In genomic region chr5:140648519-140649100, GRCm38 (mm10) we compare ENCODE assay signal across 7 mouse cellular contexts. TPM values are rescaled to one million over a fixed set of nuclear protein-coding genes. Genes with fewer than 3 reads are reported as not detected.
DNase-seq lines count a peak whose midpoint lies in the region; ATAC-seq and TF ChIP-seq lines count a peak whose summit lies in the region.

Ttyh3 (minus strand) TSS chr5:140649031.

- peak within 1 kb of the TSS; percentile 97 for H3K4me3 ChIP-seq in lung, embryonic 14.5 days (ENCODE audit: low read depth, low read length)
- H3K4me3 ChIP-seq in forebrain, postnatal 0 days (ENCODE audit: low read depth, low read length), result peak within 1 kb of the TSS; percentile 97
- peak within 1 kb of the TSS; percentile 96 for H3K4me3 ChIP-seq in intestine, embryonic 16.5 days (ENCODE audit: low read length)

- no peak for DNase-seq in lung, embryonic 14.5 days
- DNase-seq in lung, postnatal 4 days, result no peak
- peak; percentile 52 for DNase-seq in adrenal gland, postnatal 25 days
- no peak for DNase-seq in forebrain, postnatal 0 days
- DNase-seq in lung, postnatal 36 days, result peak; percentile 47
- DNase-seq in MN1 (ENCODE audit: low spot score), result no peak

- TF ChIP-seq CTCF in lung, embryonic 14.5 days (IDR thresholded peaks at IDR 0.05; ENCODE audit: low read depth), result no peak; the same call in 1 of the 2 replicates
- TF ChIP-seq CTCF in forebrain, postnatal 0 days (IDR thresholded peaks at IDR 0.05; ENCODE audit: low read depth), result no peak

- no peaks in the 10 kb centered on the region for H3K9me3 ChIP-seq in lung, embryonic 14.5 days (ENCODE audit: low read depth, low read length)
- no peaks in the 10 kb centered on the region for H3K9me3 ChIP-seq in forebrain, postnatal 0 days (ENCODE audit: low read length)
- no peaks in the 10 kb centered on the region for H3K9me3 ChIP-seq in intestine, embryonic 16.5 days (ENCODE audit: control insufficient read depth, low read length)

- peaks cover 26% of the 10 kb centered on the region for H3K36me3 ChIP-seq in lung, embryonic 14.5 days (ENCODE audit: insufficient read depth)
- H3K36me3 ChIP-seq in forebrain, postnatal 0 days (ENCODE audit: insufficient read depth), result peaks cover 5% of the 10 kb centered on the region; the same call in 1 of the 2 replicates
- no peaks in the 10 kb centered on the region for H3K36me3 ChIP-seq in intestine, embryonic 16.5 days (ENCODE audit: control insufficient read depth, insufficient read depth, low read length)

- H3K9ac ChIP-seq in lung, embryonic 14.5 days, result peak within 1 kb of the TSS; percentile 96
- H3K9ac ChIP-seq in forebrain, postnatal 0 days, result peak within 1 kb of the TSS; percentile 100
- H3K9ac ChIP-seq in intestine, embryonic 16.5 days (ENCODE audit: low read depth, low read length), result peak within 1 kb of the TSS; percentile 99

- 1% methylated on average over 54 of the region's 62 CpGs for WGBS in lung, embryonic 14.5 days
- WGBS in forebrain, postnatal 0 days, result 4% methylated on average over 57 of the region's 62 CpGs
- WGBS in intestine, embryonic 16.5 days, result under 1% methylated on average over 56 of the region's 62 CpGs

- no peaks in the 10 kb centered on the region for H3K27me3 ChIP-seq in lung, embryonic 14.5 days (ENCODE audit: insufficient read depth, low read length)
- H3K27me3 ChIP-seq in forebrain, postnatal 0 days (ENCODE audit: insufficient read depth, low read length), result no peaks in the 10 kb centered on the region
- no peaks in the 10 kb centered on the region for H3K27me3 ChIP-seq in intestine, embryonic 16.5 days (replicated peaks; ENCODE audit: control insufficient read depth, insufficient read depth, low read length)

- no peak; the same call in 1 of the 2 replicates for ATAC-seq in lung, embryonic 14.5 days (ENCODE audit: insufficient read depth)
- ATAC-seq in forebrain, postnatal 0 days, result no peak
- ATAC-seq in intestine, embryonic 16.5 days, result peak; percentile 45

- H3K4me2 ChIP-seq in lung, embryonic 14.5 days, result peak within 1 kb of the TSS; percentile 95
- H3K4me2 ChIP-seq in forebrain, postnatal 0 days (ENCODE audit: low read depth), result peak within 1 kb of the TSS; percentile 95
- peak within 1 kb of the TSS; percentile 82 for H3K4me2 ChIP-seq in intestine, embryonic 16.5 days (ENCODE audit: low read depth, low read length)

- peaks cover 28% of the 10 kb centered on the region for H3K4me1 ChIP-seq in lung, embryonic 14.5 days (ENCODE audit: insufficient read depth)
- peaks cover 17% of the 10 kb centered on the region for H3K4me1 ChIP-seq in forebrain, postnatal 0 days (ENCODE audit: insufficient read depth)
- peaks cover 53% of the 10 kb centered on the region for H3K4me1 ChIP-seq in intestine, embryonic 16.5 days (ENCODE audit: control insufficient read depth, insufficient read depth, low read length)

- peak within 1 kb of the TSS; percentile 94 for H3K27ac ChIP-seq in lung, embryonic 14.5 days (ENCODE audit: low read depth)
- peak within 1 kb of the TSS; percentile 96 for H3K27ac ChIP-seq in forebrain, postnatal 0 days (ENCODE audit: low read depth, low read length)
- peak within 1 kb of the TSS; percentile 85 for H3K27ac ChIP-seq in intestine, embryonic 16.5 days (ENCODE audit: low read length)

RNA-seq across cellular contexts. Expression of gene Ttyh3, which starts in this region (rescaled TPM):
- 56.4 and 61.6 TPM in 2 replicates for polyA plus RNA-seq in lung, embryonic 14.5 days (2014; fragmentation: Nextera tagmentation; extraction: Ambion mirVana)
- 121 and 195 TPM in 2 replicates for total RNA-seq in adrenal gland, postnatal 25 days (2021)
- 114 and 163 TPM in 2 replicates for total RNA-seq in forebrain, postnatal 0 days (2014; rRNA removed)
- polyA plus RNA-seq in forebrain, postnatal 0 days (2015; fragmentation: Nextera tagmentation; extraction: Ambion mirVana), result 65.0 and 67.9 TPM in 2 replicates
- 17.0 and 24.3 TPM in 2 replicates for polyA plus RNA-seq in intestine, embryonic 16.5 days (2015; fragmentation: Nextera tagmentation; extraction: Ambion mirVana)

Comparison
In these comparisons a context has a peak if more than half of its experiments do, and no peak if none do; other contexts are left out.
1. DNase-seq: peak in adrenal gland, postnatal 25 days (single experiment) and lung, postnatal 36 days (single experiment); none in lung, embryonic 14.5 days (single experiment), lung, postnatal 4 days (0 of 2), forebrain, postnatal 0 days (single experiment) and MN1 (single experiment).
2. Peak in every context shown above with its lines, with median percentiles within 50 percentile points of each other: H3K27ac ChIP-seq, H3K4me2 ChIP-seq, H3K4me3 ChIP-seq and H3K9ac ChIP-seq.